13 mouse cellular contexts compared by ENCODE assay signal in the genomic region with DNA sequence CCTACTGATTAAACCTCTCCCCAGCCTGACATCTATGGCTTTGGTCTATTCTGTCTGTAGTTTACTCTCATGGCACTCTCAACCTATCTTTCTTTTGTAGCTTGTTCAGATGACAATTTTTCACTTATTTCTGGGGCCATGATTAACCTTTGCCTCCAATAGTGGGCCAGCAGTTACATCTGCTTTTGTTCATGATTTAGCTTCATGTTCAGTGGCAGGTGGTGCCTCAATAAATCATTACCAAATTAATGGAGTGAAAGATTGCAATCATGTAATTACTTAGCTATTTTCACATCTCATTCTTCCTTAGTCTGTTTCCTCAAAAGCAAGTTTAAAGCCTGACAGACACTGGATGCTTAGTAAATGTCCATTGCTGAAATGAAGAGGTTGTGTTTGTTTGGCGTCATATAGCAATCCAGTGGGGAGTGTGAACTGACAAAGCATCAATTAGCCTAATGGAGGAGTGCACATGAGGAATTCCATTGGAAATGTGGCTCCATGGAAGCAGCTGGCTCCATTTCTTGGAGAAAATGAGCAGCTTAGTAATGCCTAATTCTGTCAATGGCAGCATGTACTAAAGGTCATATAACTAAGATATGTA.
"Had no signal": no experiment of that assay in that cellular context is flagged by ENCODE, and none has a peak within 500 bp of the region (broad histone marks: within the 10 kb centered on the region; RNA-seq: fewer than 3 reads in every experiment).

No protein-coding gene starts in this region.

- H3K4me1 ChIP-seq: limb, embryonic 10.5 days; liver, embryonic 15.5 days; midbrain, embryonic 10.5 days; midbrain, embryonic 15.5 days; stomach, embryonic 15.5 days had no signal

- H3K9me3 ChIP-seq: limb, embryonic 10.5 days; liver, embryonic 15.5 days; midbrain, embryonic 10.5 days; midbrain, embryonic 15.5 days; stomach, embryonic 15.5 days had no signal

- H3K36me3 ChIP-seq: limb, embryonic 10.5 days; liver, embryonic 15.5 days; midbrain, embryonic 10.5 days; midbrain, embryonic 15.5 days; stomach, embryonic 15.5 days had no signal

- H3K4me3 ChIP-seq: limb, embryonic 10.5 days; liver, embryonic 15.5 days; midbrain, embryonic 10.5 days; midbrain, embryonic 15.5 days; stomach, embryonic 15.5 days had no signal

- H3K27ac ChIP-seq: limb, embryonic 10.5 days; liver, embryonic 15.5 days; midbrain, embryonic 10.5 days; midbrain, embryonic 15.5 days; stomach, embryonic 15.5 days had no signal

- H3K4me2 ChIP-seq: liver, embryonic 11.5 days; liver, embryonic 15.5 days; midbrain, embryonic 15.5 days; stomach, embryonic 15.5 days had no signal

- H3K9ac ChIP-seq: liver, embryonic 15.5 days; midbrain, embryonic 15.5 days; stomach, embryonic 15.5 days had no signal

- ATAC-seq: lung, postnatal 0 days; midbrain, embryonic 15.5 days had no signal

- H3K27me3 ChIP-seq: liver, embryonic 15.5 days; midbrain, embryonic 15.5 days; stomach, embryonic 15.5 days had no signal

- DNase-seq: kidney, postnatal 10 days; kidney, postnatal 4 days; lung, adult 2 months; lung, postnatal 36 days; right cerebral cortex, postnatal 14 days; thymus, postnatal 36 days had no signal
